ENCODE assay signal across 20 mouse cellular contexts in genomic region chr15:44896220-44896619, GRCm38 (mm10).
DNase-seq lines count a peak whose midpoint lies in the region; ATAC-seq and TF ChIP-seq lines count a peak whose summit lies in the region.
"Had no signal": no experiment of that assay in that cellular context is flagged by ENCODE, and none has a peak within 500 bp of the region (broad histone marks: within the 10 kb centered on the region; RNA-seq: fewer than 3 reads in every experiment).

No protein-coding gene starts in this region.

- H3K9ac ChIP-seq in forebrain, embryonic 14.5 days (ENCODE audit: low read length) = no peak overlapping the region
- no peak overlapping the region for H3K9ac ChIP-seq in lung, embryonic 14.5 days
- H3K9ac ChIP-seq in hindbrain, embryonic 14.5 days = no peak overlapping the region
- H3K9ac ChIP-seq: embryonic facial prominence, embryonic 15.5 days; heart, embryonic 13.5 days; limb, embryonic 15.5 days; neural tube, embryonic 13.5 days; stomach, embryonic 15.5 days had no signal

- no peak for TF ChIP-seq CTCF in lung, embryonic 14.5 days (IDR thresholded peaks at IDR 0.05; ENCODE audit: low read depth)

- no peaks in the 10 kb centered on the region for H3K36me3 ChIP-seq in forebrain, embryonic 14.5 days (ENCODE audit: control insufficient read depth, insufficient read depth, low read length)
- H3K36me3 ChIP-seq in forebrain, embryonic 10.5 days (replicated peaks) = no peaks in the 10 kb centered on the region
- no peaks in the 10 kb centered on the region for H3K36me3 ChIP-seq in lung, embryonic 14.5 days (ENCODE audit: insufficient read depth)
- no peaks in the 10 kb centered on the region for H3K36me3 ChIP-seq in hindbrain, embryonic 14.5 days (replicated peaks; ENCODE audit: control insufficient read depth, insufficient read depth)
- H3K36me3 ChIP-seq: embryonic facial prominence, embryonic 15.5 days; heart, embryonic 13.5 days; limb, embryonic 15.5 days; neural tube, embryonic 13.5 days; stomach, embryonic 15.5 days had no signal

- no peak for ATAC-seq in forebrain, embryonic 14.5 days
- ATAC-seq in lung, embryonic 14.5 days (ENCODE audit: insufficient read depth) = no peak
- ATAC-seq in hindbrain, embryonic 14.5 days (ENCODE audit: low FRiP score) = no peak
- ATAC-seq: hindbrain, embryonic 16.5 days; intestine, postnatal 0 days had no signal

- no peaks in the 10 kb centered on the region for H3K27me3 ChIP-seq in forebrain, embryonic 14.5 days (replicated peaks; ENCODE audit: control insufficient read depth, insufficient read depth, low read length)
- H3K27me3 ChIP-seq in forebrain, embryonic 10.5 days (ENCODE audit: poor library complexity, severe bottlenecking) = no peaks in the 10 kb centered on the region
- no peaks in the 10 kb centered on the region for H3K27me3 ChIP-seq in lung, embryonic 14.5 days (ENCODE audit: insufficient read depth, low read length)
- H3K27me3 ChIP-seq in hindbrain, embryonic 14.5 days (ENCODE audit: control insufficient read depth, insufficient read depth, low read length) = no peaks in the 10 kb centered on the region
- H3K27me3 ChIP-seq: embryonic facial prominence, embryonic 15.5 days; heart, embryonic 13.5 days; limb, embryonic 15.5 days; neural tube, embryonic 13.5 days; stomach, embryonic 15.5 days had no signal

- no peaks in the 10 kb centered on the region for H3K9me3 ChIP-seq in forebrain, embryonic 14.5 days (replicated peaks; ENCODE audit: control insufficient read depth, low read length)
- H3K9me3 ChIP-seq in forebrain, embryonic 10.5 days = no peaks in the 10 kb centered on the region
- no peaks in the 10 kb centered on the region for H3K9me3 ChIP-seq in lung, embryonic 14.5 days (ENCODE audit: low read depth, low read length)
- no peaks in the 10 kb centered on the region for H3K9me3 ChIP-seq in hindbrain, embryonic 14.5 days (ENCODE audit: control insufficient read depth, low read length)
- H3K9me3 ChIP-seq: embryonic facial prominence, embryonic 15.5 days; heart, embryonic 13.5 days; limb, embryonic 15.5 days; neural tube, embryonic 13.5 days; stomach, embryonic 15.5 days had no signal

- no peaks in the 10 kb centered on the region for H3K4me1 ChIP-seq in forebrain, embryonic 14.5 days (ENCODE audit: control insufficient read depth, insufficient read depth, low read length)
- H3K4me1 ChIP-seq in forebrain, embryonic 10.5 days = no peaks in the 10 kb centered on the region
- no peaks in the 10 kb centered on the region for H3K4me1 ChIP-seq in lung, embryonic 14.5 days (ENCODE audit: insufficient read depth)
- H3K4me1 ChIP-seq in hindbrain, embryonic 14.5 days (replicated peaks; ENCODE audit: control insufficient read depth, insufficient read depth, low read length) = no peaks in the 10 kb centered on the region
- H3K4me1 ChIP-seq: embryonic facial prominence, embryonic 15.5 days; heart, embryonic 13.5 days; limb, embryonic 15.5 days; neural tube, embryonic 13.5 days; stomach, embryonic 15.5 days had no signal

- H3K4me2 ChIP-seq in forebrain, embryonic 14.5 days (ENCODE audit: low read length) = no peak overlapping the region
- no peak overlapping the region for H3K4me2 ChIP-seq in lung, embryonic 14.5 days
- H3K4me2 ChIP-seq in hindbrain, embryonic 14.5 days (replicated peaks) = no peak overlapping the region
- H3K4me2 ChIP-seq: embryonic facial prominence, embryonic 15.5 days; heart, embryonic 13.5 days; limb, embryonic 15.5 days; neural tube, embryonic 13.5 days; stomach, embryonic 15.5 days had no signal

- 62% methylated on average over 1 of the region's 1 CpGs for WGBS in forebrain, embryonic 14.5 days
- 69% methylated on average over 1 of the region's 1 CpGs for WGBS in forebrain, embryonic 10.5 days
- WGBS in lung, embryonic 14.5 days = 54% methylated on average over 1 of the region's 1 CpGs
- WGBS in hindbrain, embryonic 14.5 days = 69% methylated on average over 1 of the region's 1 CpGs

- peak; percentile 52 for DNase-seq in forebrain, embryonic 14.5 days (ENCODE audit: low spot score)
- DNase-seq in forebrain, embryonic 10.5 days (ENCODE audit: extremely low spot score, low spot score) = no peak
- peak; percentile 9 for DNase-seq in lung, embryonic 14.5 days
- DNase-seq in lung, postnatal 4 days = no peak
- DNase-seq in layer of hippocampus, adult 9-10 months (ENCODE audit: low spot score) = peak; percentile 41
- DNase-seq in right cerebral cortex, postnatal 10 days (ENCODE audit: low spot score in 2 of 2) = peak; percentile 55 to 78
- no peak for DNase-seq in spleen, postnatal 10 days (ENCODE audit: low spot score in 2 of 2)
- no peak for DNase-seq in hindbrain, embryonic 14.5 days (ENCODE audit: low spot score)
- DNase-seq: adrenal gland, postnatal 25 days; cerebellum, adult 8-10 months; heart, postnatal 36 days; spleen, adult 18-20 months; thymus, postnatal 14 days had no signal

- no peak overlapping the region for H3K4me3 ChIP-seq in forebrain, embryonic 14.5 days (ENCODE audit: low read depth, low read length)
- no peak overlapping the region for H3K4me3 ChIP-seq in forebrain, embryonic 10.5 days
- H3K4me3 ChIP-seq in lung, embryonic 14.5 days (ENCODE audit: low read depth, low read length) = no peak overlapping the region
- H3K4me3 ChIP-seq in hindbrain, embryonic 14.5 days (replicated peaks; ENCODE audit: low read length) = no peak overlapping the region
- H3K4me3 ChIP-seq: embryonic facial prominence, embryonic 15.5 days; heart, embryonic 13.5 days; limb, embryonic 15.5 days; neural tube, embryonic 13.5 days; stomach, embryonic 15.5 days had no signal

- H3K27ac ChIP-seq in forebrain, embryonic 14.5 days (ENCODE audit: low read depth, low read length) = no peak overlapping the region
- H3K27ac ChIP-seq in forebrain, embryonic 10.5 days = no peak overlapping the region
- no peak overlapping the region for H3K27ac ChIP-seq in lung, embryonic 14.5 days (ENCODE audit: low read depth)
- H3K27ac ChIP-seq in hindbrain, embryonic 14.5 days = no peak overlapping the region
- H3K27ac ChIP-seq: embryonic facial prominence, embryonic 15.5 days; heart, embryonic 13.5 days; limb, embryonic 15.5 days; neural tube, embryonic 13.5 days; stomach, embryonic 15.5 days had no signal

Comparison
In these comparisons a context has a peak if more than half of its experiments do, and no peak if none do; other contexts are left out.
1. DNase-seq: peak in forebrain, embryonic 14.5 days (single experiment), lung, embryonic 14.5 days (single experiment), layer of hippocampus, adult 9-10 months (single experiment) and right cerebral cortex, postnatal 10 days (2 of 2); none in forebrain, embryonic 10.5 days (single experiment), lung, postnatal 4 days (0 of 2), spleen, postnatal 10 days (0 of 2) and hindbrain, embryonic 14.5 days (single experiment).